Mouse (Mus musculus) heart, adult 18-20 months (tissue): ENCODE results near the gene Cntn1. TPM values are rescaled to one million over a fixed set of nuclear protein-coding genes. Genes with fewer than 3 reads are reported as not detected.

Source experiments
- total RNA-seq, 2 experiments: library from RNA; stranded (reverse); gene quantifications; 2 replicates each; pipeline ENCODE4 v1.2.3; 2021

Gene Cntn1
- total RNA-seq, 2 experiments from 2014 or later: 0.10 TPM; not detected in 1

Other genes starting within 250 kb of the Cntn1 start
- gene Smgc, start 212.9 kb upstream of the Cntn1 start, total RNA-seq: not detected